Mouse (Mus musculus) embryonic facial prominence, embryonic 15.5 days (tissue): ENCODE data around the gene Zfp775. TPM values are rescaled to one million over a fixed set of nuclear protein-coding genes. Genes with fewer than 3 reads are reported as not detected.

Experiments used
- ATAC-seq: fragments of 200-750 bp; cut with Nextera tagmentation; 2 replicates; pipeline ENCODE4 v1.8.0; 2017; ENCODE audit warnings: low read depth, moderate TSS enrichment; ENCODE audit not compliant: insufficient number of reproducible peaks, low FRiP score, low TSS enrichment
- H3K27ac ChIP-seq: fragments of 300-500 bp; sonication (generic); replicated peaks from 2 replicates; pipeline ENCODE4 v1.5.1; 2015; ENCODE audit warnings: mild to moderate bottlenecking, inconsistent platforms
- H3K27me3 ChIP-seq: fragments of 300-500 bp; sonication (generic); 2 replicates; pipeline ENCODE4 v1.6.1; 2015; ENCODE audit warnings: inconsistent platforms
- H3K36me3 ChIP-seq: fragments of 300-500 bp; sonication (generic); 2 replicates; pipeline ENCODE4 v1.6.1; 2015; ENCODE audit warnings: mild to moderate bottlenecking, inconsistent platforms
- H3K4me1 ChIP-seq: fragments of 300-500 bp; sonication (generic); 2 replicates; pipeline ENCODE4 v1.6.1; 2015; ENCODE audit warnings: inconsistent platforms
- H3K4me2 ChIP-seq: fragments of 300-500 bp; sonication (generic); replicated peaks from 2 replicates; pipeline ENCODE4 v1.6.1; 2015; ENCODE audit warnings: mild to moderate bottlenecking, inconsistent platforms
- H3K4me3 ChIP-seq: fragments of 300-500 bp; sonication (generic); replicated peaks from 2 replicates; pipeline ENCODE4 v1.5.1; 2015; ENCODE audit warnings: mild to moderate bottlenecking, inconsistent platforms
- H3K9ac ChIP-seq: fragments of 300-500 bp; sonication (generic); 2 replicates; pipeline ENCODE4 v1.6.1; 2015; ENCODE audit warnings: inconsistent platforms
- H3K9me3 ChIP-seq: fragments of 300-500 bp; sonication (generic); replicated peaks from 2 replicates; pipeline ENCODE4 v1.6.1; 2016; ENCODE audit warnings: inconsistent platforms
- WGBS: fragments of 180-500 bp; shearing (Covaris S2); methylation state at CpG from one replicate; pipeline ENCODE4 v1.1.7; 2015; 5-methylcytosine and 5-hydroxymethylcytosine counted together
- polyA plus RNA-seq: library from polyadenylated mRNA; unstranded; fragments of >200 nt; fragmentation: Nextera tagmentation; extraction: Ambion mirVana; gene quantifications from 2 replicates; pipeline ENCODE4 v1.2.1, GENCODE M21; 2015

Zfp775 gene
- polyA plus RNA-seq, 1 experiment from 2014 or later: 5.9 TPM

DNA sequence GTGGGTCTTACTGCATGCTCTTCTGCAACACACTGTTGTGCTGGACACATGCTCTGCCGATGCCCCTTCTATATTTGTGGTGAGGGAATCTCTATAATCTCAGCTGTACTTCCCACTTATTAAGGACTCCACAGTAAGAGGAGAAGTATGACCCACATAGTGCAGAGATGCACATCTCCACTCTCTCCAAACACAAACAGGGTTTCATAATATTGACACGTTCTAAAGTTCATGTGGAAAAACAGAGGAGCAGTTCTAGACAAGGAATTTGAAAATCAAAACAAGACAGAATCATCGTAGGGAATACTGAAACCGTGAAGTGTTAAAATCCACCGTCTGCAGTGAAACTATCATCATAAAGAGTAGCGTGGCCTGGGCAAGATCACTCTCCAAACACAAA lies 10.0 kb upstream of the Zfp775 start:
- H3K9me3 ChIP-seq: peaks cover 7% of the 10 kb centered on the region
- ATAC-seq: no peak
- no peak overlapping the region for H3K27ac ChIP-seq
- no peak overlapping the region for H3K4me3 ChIP-seq
- peaks cover 10% of the 10 kb centered on the region for H3K36me3 ChIP-seq
- H3K4me1 ChIP-seq: peaks cover 26% of the 10 kb centered on the region
- no peaks in the 10 kb centered on the region for H3K27me3 ChIP-seq
- H3K4me2 ChIP-seq: no peak overlapping the region
- H3K9ac ChIP-seq: no peak overlapping the region
- 84% methylated on average over 6 of the region's 6 CpGs for WGBS

DNA sequence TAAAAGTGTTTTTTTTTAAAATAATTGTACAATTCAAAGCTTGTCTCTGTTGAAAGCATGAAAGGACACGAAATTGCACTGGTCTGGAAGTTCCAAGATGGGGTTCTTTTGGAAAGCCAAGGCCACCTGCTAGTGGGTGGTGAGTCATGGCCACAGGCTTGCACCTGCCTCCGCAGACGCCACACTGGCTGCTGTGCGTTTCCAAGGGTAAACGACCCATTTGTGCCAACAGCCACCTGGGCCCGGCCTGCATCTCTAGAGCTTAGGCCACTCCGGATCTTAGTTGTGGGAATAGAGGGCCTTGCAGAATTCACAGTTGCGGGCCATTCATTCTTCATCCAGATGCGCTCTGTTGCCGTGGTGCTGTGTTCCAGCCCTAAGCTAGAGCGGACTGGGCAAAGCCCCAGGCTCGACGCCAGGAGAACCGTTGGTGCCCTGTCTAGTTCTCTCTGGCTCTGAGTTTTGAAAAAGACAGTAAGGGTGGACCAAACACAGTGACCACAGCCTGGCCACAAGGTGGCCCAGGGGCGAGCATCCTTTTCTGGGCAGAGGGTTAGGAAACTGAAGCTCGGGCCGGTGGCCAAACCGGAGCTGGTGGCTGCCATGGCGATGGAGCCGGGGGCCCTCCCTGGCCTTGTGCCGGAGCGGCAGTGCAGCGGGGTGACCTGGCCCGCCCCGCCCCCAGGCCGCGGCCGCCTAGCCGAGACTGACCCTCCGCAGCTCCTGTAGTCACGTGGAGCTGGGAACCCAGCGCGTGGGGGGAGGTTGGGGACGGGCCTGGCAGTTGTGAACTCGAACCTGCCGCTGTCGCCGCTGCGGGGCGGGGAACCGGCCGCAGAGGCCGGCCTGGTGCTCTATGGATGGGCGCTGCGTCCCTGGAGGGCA lies 8.5 kb upstream of the Zfp775 start, which contains the start of the genes Repin1 and Gm44965:
Gene Repin1 (plus strand): TSS at position 726 of the 885 bp plus-strand sequence.
Gene Gm44965 (plus strand): TSS at position 784 of the 885 bp plus-strand sequence.
- H3K4me2 ChIP-seq: peak within 1 kb of the TSS; percentile 82
- peaks cover 19% of the 10 kb centered on the region for H3K9me3 ChIP-seq
- WGBS: 5% methylated on average over 45 of the region's 45 CpGs
- H3K4me1 ChIP-seq: peaks cover 26% of the 10 kb centered on the region
- ATAC-seq: peak; percentile 88
- peaks cover 25% of the 10 kb centered on the region for H3K36me3 ChIP-seq
- peak within 1 kb of the TSS; percentile 80 for H3K27ac ChIP-seq
- H3K27me3 ChIP-seq: no peaks in the 10 kb centered on the region
- peak within 1 kb of the TSS; percentile 83 for H3K4me3 ChIP-seq
- H3K9ac ChIP-seq: peak within 1 kb of the TSS; percentile 68

DNA sequence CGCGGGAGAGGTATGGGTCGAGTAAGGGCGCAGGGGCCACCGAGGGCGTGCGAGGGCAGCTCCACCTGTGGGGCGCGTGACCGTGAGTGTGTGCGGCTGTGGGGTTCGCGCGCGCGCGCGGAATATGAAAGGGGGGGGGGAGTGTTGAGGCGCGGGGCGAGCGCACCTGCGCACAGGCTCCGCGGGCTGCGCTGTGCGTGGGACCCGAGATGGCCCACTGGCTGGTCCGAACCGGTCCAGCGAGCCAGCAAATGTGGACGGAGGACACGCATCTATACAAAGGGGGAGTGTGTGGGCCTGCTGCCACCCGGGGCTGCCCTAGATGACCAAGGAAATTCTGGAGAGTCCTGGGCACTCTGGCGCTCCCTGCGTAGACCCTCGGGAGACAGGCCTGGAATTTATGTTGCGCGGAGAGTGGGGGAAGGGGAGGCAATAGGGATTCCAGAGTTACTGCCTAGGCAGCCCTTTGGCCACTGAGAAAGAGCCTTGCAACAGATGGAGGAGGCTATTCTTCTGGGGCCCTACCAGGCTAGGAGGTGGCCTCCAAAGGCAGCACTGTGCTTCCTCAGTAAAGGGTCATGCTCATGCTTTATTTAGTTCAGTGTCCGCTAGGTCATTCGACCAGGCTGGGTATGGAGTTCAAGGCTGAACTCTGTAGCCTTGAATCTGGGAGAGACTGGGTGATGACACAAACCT lies 7.7 kb upstream of the Zfp775 start:
- Histone ChIP-seq H3K4me1 (peaks cover 24% of the 10 kb centered on the region), H3K9me3 (peaks cover 19% of the 10 kb centered on the region), H3K27ac (peak overlapping the region; percentile 80), H3K4me3 (peak overlapping the region; percentile 83), H3K9ac (peak overlapping the region; percentile 68), H3K36me3 (peaks cover 33% of the 10 kb centered on the region), H3K4me2 (peak overlapping the region; percentile 82), H3K27me3 (no peaks in the 10 kb centered on the region)
- ATAC-seq: peak; percentile 26
- WGBS: 1% methylated on average over 41 of the region's 41 CpGs

DNA sequence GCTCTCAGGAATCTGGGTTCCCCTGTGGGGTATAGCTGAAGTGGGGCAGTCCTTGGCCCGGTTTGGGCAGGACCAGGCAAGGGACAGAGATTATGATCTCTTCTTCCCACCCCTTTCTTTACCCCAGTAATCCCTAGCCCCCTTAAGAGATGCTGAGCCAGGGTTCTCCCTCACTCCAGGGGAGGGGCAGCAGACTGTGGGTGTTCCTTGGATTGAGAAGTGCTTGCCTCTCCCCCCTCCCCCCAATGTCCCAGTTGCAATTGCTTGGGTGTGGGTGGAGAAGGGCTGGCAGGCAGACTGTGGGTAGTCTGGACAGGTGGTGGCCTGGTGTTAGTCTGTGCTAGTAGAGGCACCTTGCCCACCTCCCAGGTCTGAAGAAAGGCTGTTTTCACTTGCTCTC lies 6.6 kb upstream of the Zfp775 start:
- H3K4me1 ChIP-seq: peaks cover 22% of the 10 kb centered on the region
- H3K27me3 ChIP-seq: no peaks in the 10 kb centered on the region
- H3K9ac ChIP-seq: no peak overlapping the region
- peak overlapping the region; percentile 82 for H3K4me2 ChIP-seq
- ATAC-seq: no peak
- H3K27ac ChIP-seq: no peak overlapping the region
- 62% methylated on average over 1 of the region's 1 CpGs for WGBS
- peaks cover 19% of the 10 kb centered on the region for H3K9me3 ChIP-seq
- H3K4me3 ChIP-seq: peak overlapping the region; percentile 83
- peaks cover 40% of the 10 kb centered on the region for H3K36me3 ChIP-seq

DNA sequence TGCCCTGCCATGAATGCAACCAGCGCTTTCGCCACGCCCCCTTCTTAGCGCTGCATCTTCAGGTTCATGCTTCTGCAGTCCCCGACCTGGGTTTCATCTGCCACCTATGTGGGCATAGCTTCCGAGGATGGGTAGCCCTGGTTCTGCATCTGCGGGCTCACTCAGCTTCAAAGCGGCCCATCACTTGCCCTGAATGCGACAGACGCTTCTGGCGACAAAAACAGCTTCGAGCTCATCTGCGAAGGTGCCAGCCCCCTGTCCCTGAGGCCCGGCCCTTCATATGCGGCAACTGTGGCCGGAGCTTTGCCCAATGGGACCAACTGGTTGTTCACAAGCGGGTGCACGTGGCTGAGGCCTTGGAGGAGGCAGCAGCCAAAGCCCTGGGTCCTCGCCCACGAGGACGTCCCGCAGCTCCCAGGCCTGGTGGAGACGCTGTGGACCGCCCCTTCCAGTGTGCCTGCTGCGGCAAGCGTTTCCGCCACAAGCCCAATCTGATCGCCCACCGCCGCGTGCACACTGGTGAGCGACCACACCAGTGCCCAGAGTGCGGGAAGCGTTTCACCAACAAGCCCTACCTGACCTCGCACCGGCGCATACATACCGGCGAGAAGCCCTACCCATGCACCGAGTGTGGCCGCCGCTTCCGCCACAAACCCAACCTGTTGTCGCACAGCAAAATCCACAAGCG lies 5.2 kb upstream of the Zfp775 start:
- peaks cover 22% of the 10 kb centered on the region for H3K4me1 ChIP-seq
- H3K27me3 ChIP-seq: no peaks in the 10 kb centered on the region
- no peak overlapping the region for H3K4me3 ChIP-seq
- WGBS: 97% methylated on average over 45 of the region's 45 CpGs
- H3K9me3 ChIP-seq: peaks cover 19% of the 10 kb centered on the region
- H3K36me3 ChIP-seq: peaks cover 40% of the 10 kb centered on the region
- H3K4me2 ChIP-seq: no peak overlapping the region
- no peak overlapping the region for H3K9ac ChIP-seq
- no peak for ATAC-seq
- H3K27ac ChIP-seq: no peak overlapping the region

DNA sequence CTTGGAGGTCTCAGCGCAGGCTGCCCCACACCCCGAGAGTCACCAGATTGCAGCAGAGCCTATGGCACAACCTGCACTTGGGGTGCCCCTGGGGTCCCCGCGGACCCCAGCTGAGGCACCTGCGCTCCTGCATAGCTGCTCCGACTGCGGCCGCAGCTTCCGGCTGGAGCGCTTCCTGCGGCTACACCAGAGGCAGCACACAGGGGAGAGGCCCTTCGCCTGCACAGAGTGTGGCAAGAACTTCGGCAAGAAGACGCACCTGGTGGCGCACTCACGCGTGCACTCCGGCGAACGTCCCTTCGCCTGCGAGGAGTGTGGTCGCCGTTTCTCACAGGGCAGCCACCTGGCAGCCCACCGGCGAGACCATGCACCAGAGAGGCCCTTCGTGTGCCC lies 4.6 kb upstream of the Zfp775 start:
- Histone ChIP-seq H3K27me3 (no peaks in the 10 kb centered on the region), H3K4me3 (no peak overlapping the region), H3K4me1 (peaks cover 22% of the 10 kb centered on the region), H3K36me3 (peaks cover 40% of the 10 kb centered on the region), H3K4me2 (no peak overlapping the region), H3K9ac (no peak overlapping the region), H3K27ac (no peak overlapping the region), H3K9me3 (peaks cover 19% of the 10 kb centered on the region)
- 97% methylated on average over 27 of the region's 27 CpGs for WGBS
- ATAC-seq: no peak

DNA sequence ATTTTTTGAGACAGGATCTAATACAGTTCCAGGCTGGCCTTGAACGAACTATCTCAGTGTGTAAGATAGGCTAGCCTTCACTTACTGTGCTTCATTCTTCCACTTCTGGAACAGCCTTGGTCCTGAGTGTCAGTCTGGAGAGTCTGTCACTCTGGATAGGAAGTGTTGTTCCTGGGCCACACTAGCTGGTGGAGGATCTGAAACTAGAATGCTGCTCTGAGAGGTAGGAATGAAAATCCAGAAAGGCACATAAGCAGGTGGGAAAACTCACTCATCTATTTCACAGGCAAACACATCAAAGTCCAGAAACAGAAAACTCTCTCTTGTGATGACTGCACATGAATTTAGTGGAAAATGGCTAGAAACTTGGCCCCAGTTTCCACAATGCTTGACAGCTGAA lies 1.3 kb upstream of the Zfp775 start:
- Histone ChIP-seq H3K9me3 (peaks cover 19% of the 10 kb centered on the region), H3K4me1 (peaks cover 8% of the 10 kb centered on the region), H3K36me3 (peaks cover 40% of the 10 kb centered on the region), H3K9ac (no peak overlapping the region), H3K4me3 (0 out of 2 replicates have a peak overlapping the region, but pooled peaks have one; percentile 74), H3K4me2 (no peak overlapping the region), H3K27ac (no peak overlapping the region), H3K27me3 (no peaks in the 10 kb centered on the region)
- no peak for ATAC-seq
- WGBS: 85% methylated on average over 1 of the region's 1 CpGs

DNA sequence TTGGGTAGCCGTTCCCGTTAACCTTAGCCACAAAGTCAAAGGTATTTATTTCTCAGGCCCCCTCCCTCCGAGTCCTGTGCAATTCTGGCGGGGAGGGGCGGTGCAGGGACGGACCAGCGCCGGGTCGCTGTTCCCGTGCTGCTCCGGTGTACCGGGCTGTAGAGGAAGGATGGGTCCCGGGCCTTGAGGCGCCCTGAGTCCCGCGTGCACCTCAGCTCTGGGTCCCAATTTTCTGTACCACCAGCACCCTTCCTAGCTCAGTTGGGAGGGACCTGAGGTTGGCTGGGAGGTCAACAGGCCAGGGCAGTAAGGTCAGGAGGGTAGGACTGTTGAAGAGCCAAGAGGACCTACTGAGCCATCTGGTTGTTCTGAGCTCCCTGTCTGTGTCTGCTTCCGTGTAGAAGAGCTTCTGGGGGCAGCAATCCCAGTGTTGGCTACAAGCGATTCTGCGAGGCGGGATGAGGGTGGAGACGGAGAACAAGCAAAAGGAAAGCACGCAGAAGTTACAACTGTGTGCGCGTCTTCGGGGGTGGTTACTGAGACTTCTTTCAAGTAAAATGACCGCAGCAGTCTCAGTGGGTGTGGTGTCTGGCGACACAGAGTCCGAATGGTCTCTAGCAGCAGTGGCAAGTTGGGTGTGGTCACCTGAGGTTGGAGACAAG lies 348 bp downstream of the Zfp775 start:
- 1% methylated on average over 28 of the region's 28 CpGs for WGBS
- H3K9me3 ChIP-seq: peaks cover 8% of the 10 kb centered on the region
- ATAC-seq: peak; percentile 66
- H3K36me3 ChIP-seq: peaks cover 27% of the 10 kb centered on the region
- H3K27ac ChIP-seq: peak overlapping the region; percentile 78
- peak overlapping the region; percentile 74 for H3K4me3 ChIP-seq
- H3K9ac ChIP-seq: peak overlapping the region; percentile 58
- peaks cover 8% of the 10 kb centered on the region for H3K4me1 ChIP-seq
- no peaks in the 10 kb centered on the region for H3K27me3 ChIP-seq
- H3K4me2 ChIP-seq: peak overlapping the region; percentile 95

DNA sequence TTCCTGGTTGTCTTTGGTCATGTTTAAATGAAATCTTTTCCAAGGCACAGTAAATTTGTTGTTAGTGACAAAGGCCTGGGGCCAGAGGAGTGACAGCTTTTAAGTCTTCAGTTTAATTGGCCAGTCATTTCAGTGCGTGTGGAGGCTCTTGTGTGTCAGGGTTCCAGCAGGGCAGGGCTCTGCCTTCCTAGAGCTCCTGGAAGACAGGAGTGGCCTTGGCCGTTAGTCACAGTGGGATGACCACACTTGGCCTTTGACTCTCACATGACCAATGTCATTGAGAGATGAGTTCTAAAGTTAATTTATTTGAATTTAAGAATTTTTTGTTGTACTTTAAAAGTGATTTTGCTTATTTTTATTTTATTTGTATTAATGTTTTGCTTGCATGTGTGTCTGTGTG lies 6.3 kb downstream of the Zfp775 start:
- no peak overlapping the region for H3K4me3 ChIP-seq
- H3K9me3 ChIP-seq: no peaks in the 10 kb centered on the region
- H3K27me3 ChIP-seq: no peaks in the 10 kb centered on the region
- no peak for ATAC-seq
- H3K36me3 ChIP-seq: no peaks in the 10 kb centered on the region
- 51% methylated on average over 2 of the region's 2 CpGs for WGBS
- no peak overlapping the region for H3K4me2 ChIP-seq
- peaks cover under 1% of the 10 kb centered on the region; the same call in 1 of the 2 replicates for H3K4me1 ChIP-seq
- H3K27ac ChIP-seq: no peak overlapping the region
- no peak overlapping the region for H3K9ac ChIP-seq

DNA sequence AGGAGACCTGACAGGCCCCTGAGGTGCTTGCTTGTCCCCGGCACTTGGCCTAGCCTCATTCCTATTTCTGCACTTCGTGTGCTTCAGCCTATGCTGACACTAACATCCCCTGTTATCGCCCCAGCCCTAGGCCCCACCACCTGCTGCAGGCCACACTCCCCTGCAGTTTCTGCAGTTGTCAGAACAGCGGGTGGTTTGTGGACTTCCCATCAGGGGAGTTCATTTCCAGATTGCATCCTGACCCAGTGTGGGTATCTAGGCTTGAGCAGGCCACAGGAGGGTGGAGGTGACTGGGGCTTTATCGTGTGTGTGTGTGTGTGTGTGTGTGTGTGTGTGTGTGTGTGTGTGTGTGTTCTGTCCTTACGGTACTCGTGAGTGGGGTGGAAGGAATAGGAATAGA lies 7.6 kb downstream of the Zfp775 start:
- Histone ChIP-seq H3K4me2 (no peak overlapping the region), H3K4me3 (no peak overlapping the region), H3K9ac (no peak overlapping the region), H3K9me3 (no peaks in the 10 kb centered on the region), H3K27ac (no peak overlapping the region), H3K27me3 (no peaks in the 10 kb centered on the region), H3K36me3 (peaks cover 8% of the 10 kb centered on the region), H3K4me1 (no peaks in the 10 kb centered on the region)
- WGBS: 65% methylated on average over 7 of the region's 7 CpGs
- no peak for ATAC-seq
